Mouse (Mus musculus): ENCODE data around the gene Nmrk2.

GRCm38 (mm10) chr10:81187161-81187560 is 14.7 kb downstream of the Nmrk2 start:
- TF ChIP-seq CTCF (IDR thresholded peaks at IDR 0.05; ENCODE audit: control insufficient read depth, insufficient read depth, low read length) (no peak), POLR2A (IDR thresholded peaks at IDR 0.05; ENCODE audit: borderline replicate concordance, control insufficient read depth, low read depth, low read length) (no peak; the same call in 1 of the 2 replicates)

Data from bone marrow, adult 2 months (tissue).